Mouse (Mus musculus): ENCODE measurements at regions not wholly inside any gene's neighbourhood (a gene's known extent, or its start where the extent isn't known, plus 50 kb on each side); places are given as distances from the start of the nearest gene placed in this dataset.

DNA sequence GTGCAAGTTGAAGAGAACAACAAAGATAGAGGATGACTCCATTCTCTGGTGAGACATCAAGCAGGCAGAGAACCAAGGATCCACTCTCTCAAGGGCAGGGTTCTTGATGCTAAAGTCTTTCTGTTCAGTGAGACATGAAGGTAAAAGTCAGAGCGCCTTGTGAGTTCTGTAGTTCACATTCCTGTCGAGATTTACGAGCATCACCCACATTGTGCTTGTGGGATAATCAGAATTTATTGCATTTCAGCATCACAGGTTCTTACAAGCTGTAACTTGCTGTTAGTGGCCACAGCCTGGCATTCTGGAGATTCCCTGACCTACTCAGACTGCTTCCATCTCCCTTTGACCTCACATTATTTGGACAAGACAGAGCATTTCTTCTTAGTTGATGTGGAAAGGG, 540.9 kb upstream of the Atp2b1 start:
- intact Hi-C loops (cut with DNase I) = no loop called here

DNA sequence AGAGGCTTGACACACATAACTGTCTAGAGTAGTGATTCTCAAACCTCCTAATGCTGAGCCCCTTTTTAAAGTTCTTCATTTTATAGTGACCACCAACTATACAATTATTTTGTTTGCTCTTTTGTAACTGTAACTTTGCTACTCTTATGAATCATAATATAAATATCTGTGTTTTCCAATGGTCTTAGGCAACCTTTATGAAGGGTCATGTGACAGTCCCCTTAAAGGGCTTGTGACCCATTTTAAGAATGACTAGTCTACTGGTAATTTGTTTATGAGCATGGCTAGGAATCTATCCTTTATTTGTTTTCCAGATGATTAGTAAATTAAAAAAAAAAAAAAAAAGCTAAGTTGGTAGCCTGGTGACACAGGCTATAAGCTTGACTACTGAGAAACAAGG, 539.5 kb upstream of the Atp2b1 start:
- intact Hi-C loops (cut with DNase I) = no loop called here
- no peak for DNase-seq (ENCODE audit: low spot score in 2 of 2)

More for the DNA sequence above, 540.9 kb upstream of the Atp2b1 start:
- DNase-seq (ENCODE audit: low spot score in 2 of 2) = no peak

GRCm38 (mm10) chr10:98388543-98388942, 525.7 kb upstream of the Atp2b1 start:
- DNase-seq (ENCODE audit: low spot score in 2 of 2) = no peak
- intact Hi-C loops (cut with DNase I) = no loop called here

DNA sequence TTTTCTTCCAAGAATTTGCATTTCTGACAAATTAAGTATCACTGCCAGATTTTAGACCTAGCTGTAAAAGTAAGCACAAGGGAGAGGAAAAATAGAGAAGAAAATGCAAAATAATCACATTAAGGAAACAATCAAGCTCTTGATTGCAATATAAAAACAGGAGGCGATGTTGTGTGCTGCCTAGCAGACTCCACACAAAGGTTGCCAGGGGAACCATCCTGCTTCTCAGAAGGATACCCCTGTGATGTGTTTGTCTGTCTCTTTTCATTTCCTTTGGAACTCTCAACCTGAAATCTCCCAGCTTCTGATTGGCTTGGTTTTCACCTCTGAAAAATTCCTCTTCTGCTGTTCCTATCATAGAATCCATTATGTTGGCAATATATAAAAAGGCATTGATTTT, 514.3 kb upstream of the Atp2b1 start:
- DNase-seq (ENCODE audit: low spot score in 2 of 2) = no peak
- intact Hi-C loops (cut with DNase I) = no loop called here

DNA sequence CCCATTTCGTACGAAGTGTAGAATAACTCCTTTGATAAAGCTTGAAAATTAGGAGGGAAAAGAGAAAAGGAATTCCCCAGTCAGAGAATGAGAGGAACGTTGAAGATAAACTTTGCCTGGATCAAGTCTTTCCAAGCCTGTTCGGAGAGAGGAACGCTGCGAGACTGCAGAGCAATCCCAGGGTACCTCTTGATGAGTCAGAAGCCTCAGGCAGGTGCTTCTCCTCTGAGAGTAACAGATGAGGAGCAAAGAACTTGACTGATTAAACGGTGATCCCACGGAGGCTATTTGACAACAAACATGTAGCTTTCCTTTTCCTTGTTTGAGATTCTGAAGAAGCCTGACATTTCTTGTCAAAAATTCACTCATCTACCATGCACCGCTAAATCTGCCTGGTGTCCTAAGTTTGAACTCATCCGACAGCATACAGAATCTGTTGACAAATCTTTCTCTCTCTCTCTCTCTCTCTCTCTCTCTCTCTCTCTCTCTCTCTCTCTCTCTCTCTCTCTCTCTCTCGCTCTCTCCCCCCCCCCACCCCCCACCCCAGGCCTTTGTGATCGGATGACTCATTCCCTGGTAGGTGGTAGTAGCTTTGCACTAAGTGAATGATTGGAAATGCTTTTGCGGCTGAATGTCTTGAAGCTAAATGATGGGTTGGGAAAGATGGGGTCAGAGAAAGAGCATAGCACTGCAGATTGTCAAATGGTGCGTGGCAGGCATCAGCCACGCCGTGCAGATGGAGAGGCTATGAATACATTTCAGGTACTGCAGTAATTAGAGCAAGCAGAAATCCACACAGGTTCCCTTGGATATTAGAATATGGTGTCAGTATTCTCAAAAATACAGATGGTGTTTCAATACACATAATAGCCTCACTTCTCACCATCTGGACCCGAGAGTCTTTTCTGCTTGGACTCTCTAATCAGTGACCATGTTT, 496.1 kb upstream of the Atp2b1 start:
- DNase-seq (ENCODE audit: low spot score in 2 of 2) = no peak
- intact Hi-C loops (cut with DNase I) = no loop called here

- intact Hi-C loops (cut with DNase I) = loop anchor here (10.0 kb wide), 1 partner anchor 490 kb away; the partner anchor contains the start of gene Atp2b1
- no peak for DNase-seq (ENCODE audit: low spot score in 2 of 2)
These were observed 489.8 kb upstream of the Atp2b1 start for GRCm38 (mm10) chr10:98424450-98424849.

- intact Hi-C loops (cut with DNase I) = no loop called here
- DNase-seq (ENCODE audit: low spot score in 2 of 2) = no peak
These were observed 479.2 kb upstream of the Atp2b1 start for GRCm38 (mm10) chr10:98434974-98435373.

DNA sequence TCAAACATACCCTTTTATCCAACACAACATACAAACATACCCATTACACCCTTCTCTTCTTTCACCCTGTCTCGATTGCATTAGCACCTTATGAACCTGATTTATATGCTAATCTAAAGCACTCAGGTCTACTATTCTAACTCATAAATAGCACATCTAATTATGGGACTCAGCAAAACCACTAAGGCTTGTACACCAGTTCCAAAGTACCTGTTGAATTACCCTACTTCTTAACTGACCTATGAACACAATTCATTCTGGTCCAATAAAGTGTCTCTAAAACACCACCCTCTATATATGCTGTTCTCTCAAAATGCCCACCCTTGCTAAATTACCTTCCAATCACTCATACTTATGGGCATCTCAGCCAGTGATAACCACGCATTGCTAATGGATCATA, 452.7 kb upstream of the Atp2b1 start:
- DNase-seq (ENCODE audit: low spot score in 2 of 2) = no peak
- intact Hi-C loops (cut with DNase I) = no loop called here

- intact Hi-C loops (cut with DNase I) = no loop called here
- DNase-seq (ENCODE audit: low spot score in 2 of 2) = no peak
These were observed 439.6 kb upstream of the Atp2b1 start for GRCm38 (mm10) chr10:98474581-98474980.

DNA sequence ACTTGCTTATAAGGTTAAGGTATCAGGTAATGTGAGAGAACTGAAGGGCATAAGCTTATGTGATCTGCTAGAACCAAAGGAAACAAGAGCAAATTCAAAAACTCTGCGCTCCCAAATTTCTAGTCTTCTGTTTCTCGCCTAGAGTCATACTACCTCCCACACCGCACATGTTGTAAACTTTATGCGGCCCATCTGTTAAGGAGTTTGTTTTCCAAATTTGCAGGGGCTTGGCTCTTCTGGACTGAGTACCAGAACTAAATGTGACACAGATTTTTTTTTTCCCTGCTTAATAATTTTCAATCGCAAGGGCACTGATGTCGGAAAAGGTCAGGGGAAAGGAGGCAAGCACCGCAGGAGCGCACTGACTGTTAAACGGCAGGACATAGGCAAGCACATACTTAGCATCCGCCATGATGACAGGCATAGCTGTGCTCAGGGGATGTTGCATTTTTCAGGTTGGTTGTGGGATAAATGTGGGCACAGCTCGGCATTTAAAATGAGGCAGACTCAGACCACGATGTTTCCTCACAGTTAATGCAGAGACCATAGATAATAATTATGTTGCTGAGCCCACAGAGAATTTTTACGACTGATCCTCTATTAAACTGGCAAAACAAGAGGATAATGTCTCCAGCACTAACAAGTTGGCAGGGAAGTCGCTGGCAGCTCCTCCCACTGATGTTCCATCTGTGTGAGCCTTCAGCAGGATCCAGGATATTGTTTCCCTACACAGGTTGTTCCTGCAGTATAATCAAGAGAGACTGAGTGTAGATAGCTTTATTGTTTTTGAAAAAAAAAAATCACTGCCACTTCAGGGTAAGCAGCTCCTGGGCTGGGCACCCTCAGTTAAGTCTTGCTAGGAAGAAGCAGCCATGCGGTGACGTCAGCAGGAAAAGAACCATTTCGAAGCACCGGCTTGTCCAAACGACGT, 428.2 kb upstream of the Atp2b1 start:
- peak; percentile 69 to 73 for DNase-seq (ENCODE audit: low spot score in 2 of 2)
- intact Hi-C loops (cut with DNase I) = loop anchor here (5.0 kb wide), 1 partner anchor 431 kb away; no protein-coding TSS in a partner anchor

DNA sequence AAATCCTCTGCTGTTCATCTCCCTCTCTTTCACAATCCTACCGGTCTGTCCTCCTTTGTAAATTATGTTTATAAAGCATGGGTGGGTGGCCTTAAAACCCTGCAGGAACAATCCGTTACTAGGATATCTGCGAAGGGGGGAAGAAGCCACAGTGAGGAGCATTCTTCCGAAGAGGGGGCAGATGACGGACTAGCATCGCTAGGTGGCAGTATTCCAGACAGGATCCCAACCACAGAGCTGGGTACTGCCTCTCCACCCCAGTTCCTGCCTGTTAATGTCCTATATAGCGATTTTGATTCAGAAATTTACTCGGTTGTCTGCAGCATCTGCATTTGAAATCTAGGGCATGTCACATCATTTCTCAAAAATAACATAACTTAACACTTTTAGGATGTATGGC, 419.9 kb upstream of the Atp2b1 start:
- intact Hi-C loops (cut with DNase I) = loop anchor here (5.0 to 10.0 kb wide), 2 partner anchors 290 to 588 kb away; no protein-coding TSS in a partner anchor
- peak; percentile 43 to 54 for DNase-seq (ENCODE audit: low spot score in 2 of 2)

- DNase-seq (ENCODE audit: low spot score in 2 of 2) = no peak
- intact Hi-C loops (cut with DNase I) = loop anchor here (10.0 kb wide), 1 partner anchor 289 kb away; no protein-coding TSS in a partner anchor
These were observed 418.0 kb upstream of the Atp2b1 start for GRCm38 (mm10) chr10:98496254-98496653.

DNA sequence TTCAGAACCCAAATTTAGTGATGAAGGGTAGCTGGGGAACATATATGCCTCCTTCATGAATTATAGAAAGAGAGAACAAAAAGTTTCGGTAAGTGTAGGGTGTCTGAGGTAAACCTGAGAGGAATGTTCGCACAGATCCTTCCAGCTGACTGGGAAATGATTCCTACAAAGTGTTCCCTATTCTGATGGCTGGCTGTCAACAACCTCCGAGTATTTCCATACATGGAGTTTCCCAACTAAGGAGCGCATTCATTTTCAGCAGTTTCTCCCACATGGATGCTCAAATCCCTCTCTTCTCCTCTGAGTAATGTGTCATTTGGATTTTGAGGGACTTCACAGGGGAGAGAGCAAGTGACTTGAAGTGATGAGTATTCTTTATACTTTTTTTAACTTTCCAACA, 413.9 kb upstream of the Atp2b1 start:
- DNase-seq (ENCODE audit: low spot score in 2 of 2) = no peak

GRCm38 (mm10) chr10:98501566-98501965, 412.6 kb upstream of the Atp2b1 start:
- intact Hi-C loops (cut with DNase I) = no loop called here
- no peak for DNase-seq (ENCODE audit: low spot score in 2 of 2)

More for the DNA sequence above, 413.9 kb upstream of the Atp2b1 start:
- intact Hi-C loops (cut with DNase I) = no loop called here

DNA sequence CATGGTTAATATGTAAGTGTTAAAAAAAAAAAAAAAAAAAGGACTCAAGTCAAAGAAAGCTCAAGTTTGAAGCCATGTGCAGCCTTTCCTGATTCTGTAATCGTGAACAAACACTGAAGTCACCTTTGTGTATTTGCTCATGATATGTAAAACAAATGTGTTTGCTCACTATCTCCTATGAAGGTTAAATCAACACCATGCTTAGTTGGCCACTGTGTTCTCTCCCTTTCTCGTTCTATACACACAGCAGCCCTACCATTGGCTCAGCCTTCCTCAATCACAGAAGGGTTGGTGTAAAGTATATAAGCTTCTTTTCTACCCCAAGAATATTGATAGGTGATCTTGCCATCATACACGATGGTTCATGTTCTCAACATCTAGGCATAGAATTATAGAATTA, 409.7 kb upstream of the Atp2b1 start:
- intact Hi-C loops (cut with DNase I) = no loop called here
- DNase-seq (ENCODE audit: low spot score in 2 of 2) = no peak

- intact Hi-C loops (cut with DNase I) = no loop called here
- DNase-seq (ENCODE audit: low spot score in 2 of 2) = peak in 1 of 2 experiments; percentile 16
These were observed 405.6 kb upstream of the Atp2b1 start for GRCm38 (mm10) chr10:98508515-98509143.

GRCm38 (mm10) chr10:98514836-98515235, 399.4 kb upstream of the Atp2b1 start:
- no peak for DNase-seq (ENCODE audit: low spot score in 2 of 2)
- intact Hi-C loops (cut with DNase I) = no loop called here

DNA sequence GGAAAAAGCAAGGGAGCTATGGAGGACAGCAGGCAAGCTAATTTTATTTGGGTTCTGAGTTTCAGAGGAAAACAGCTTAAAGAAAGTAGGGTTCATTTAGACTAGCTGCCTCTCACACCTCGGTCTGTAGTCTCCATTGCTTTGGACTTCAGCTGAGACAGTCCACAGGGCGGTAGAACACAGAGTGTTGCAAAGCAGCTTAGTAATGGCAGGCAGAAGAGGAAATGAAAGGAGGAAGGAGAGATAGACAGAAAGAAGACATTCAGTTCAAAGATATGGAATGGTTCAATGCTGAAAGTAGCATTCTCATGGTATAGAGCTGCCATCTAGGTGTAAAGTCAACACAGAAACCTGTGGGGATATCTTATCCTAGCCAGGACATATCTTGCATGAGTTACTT, 396.6 kb upstream of the Atp2b1 start:
- intact Hi-C loops (cut with DNase I) = no loop called here
- no peak for DNase-seq (ENCODE audit: low spot score in 2 of 2)

- peak; percentile 17 to 39 for DNase-seq (ENCODE audit: low spot score in 2 of 2)
- intact Hi-C loops (cut with DNase I) = no loop called here
These were observed 384.6 kb upstream of the Atp2b1 start for GRCm38 (mm10) chr10:98529565-98529964.

DNA sequence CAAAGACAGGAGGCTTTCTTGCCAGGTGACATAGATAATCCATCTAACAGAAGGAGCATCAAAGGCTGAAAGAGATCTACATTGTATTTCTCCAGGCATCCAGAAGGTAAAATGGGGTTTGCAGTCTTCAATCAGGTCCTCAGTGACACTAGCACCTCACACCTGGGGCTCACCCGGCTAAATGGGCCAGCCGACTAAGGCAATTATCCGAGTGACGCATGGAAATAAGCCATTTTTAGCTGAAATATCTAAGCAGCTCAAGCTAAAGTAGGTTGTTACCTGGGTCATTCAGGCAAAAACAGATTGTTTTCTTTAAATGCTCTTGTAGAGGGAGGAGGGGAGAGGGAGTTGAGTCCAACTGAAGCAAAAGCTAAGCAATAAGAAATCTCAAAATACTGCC, 382.8 kb upstream of the Atp2b1 start:
- intact Hi-C loops (cut with DNase I) = no loop called here
- no peak for DNase-seq (ENCODE audit: low spot score in 2 of 2)

Measured in left cerebral cortex, postnatal 36 days (tissue).